1 mouse cellular context compared by ENCODE assay signal in the genomic region with DNA sequence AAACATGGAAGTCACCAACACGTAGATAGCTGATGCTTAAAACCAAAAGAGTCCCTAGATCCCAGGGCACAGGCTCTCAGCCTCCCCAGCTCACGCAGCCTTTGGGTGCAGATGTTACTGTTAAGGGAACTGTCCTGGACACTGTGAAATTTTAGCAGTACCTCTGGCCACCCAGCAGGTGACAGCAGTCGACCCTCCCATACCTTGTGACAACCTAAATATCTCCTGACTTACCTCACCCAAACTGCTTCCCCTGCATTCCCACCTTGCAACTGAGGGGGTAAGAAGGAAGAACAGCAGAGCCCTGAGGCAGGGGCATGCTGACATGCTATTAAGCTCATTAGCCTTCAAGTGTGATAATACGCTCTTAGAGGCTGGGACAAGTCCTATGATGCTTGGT.
TF ChIP-seq lines count a peak whose summit lies in the region.

No protein-coding gene starts in this region.

TF ChIP-seq in MEL, 35 proteins besides CTCF, POLR2A, EP300 and RAD21:
- TF ChIP-seq USF2 (IDR thresholded peaks at IDR 0.05; ENCODE audit: borderline replicate concordance in 1 of 2, insufficient read depth in 1 of 2, low read depth in 1 of 2, low read length in 2 of 2) (no peak), MEF2A (IDR thresholded peaks at IDR 0.05; ENCODE audit: extremely low read depth, insufficient replicate concordance, low read depth, low read length, poor library complexity, severe bottlenecking) (no peak), SMC3 (IDR thresholded peaks at IDR 0.05; ENCODE audit: low read depth, low read length) (peak; percentile 68), MAX (IDR thresholded peaks at IDR 0.05; ENCODE audit: low read length) (no peak), JUND (IDR thresholded peaks at IDR 0.05; ENCODE audit: low read depth, low read length) (no peak), TBP (IDR thresholded peaks at IDR 0.05; ENCODE audit: low read depth, low read length) (no peak)
